Mouse (Mus musculus) frontal cortex, adult (tissue): ENCODE measurements around the gene Aipl1.

Experiments
- ATAC-seq: cut with Nextera tagmentation; 2 replicates; pipeline ENCODE4 v1.9.2; 2017; ENCODE audit warnings: mild to moderate bottlenecking, moderate library complexity, mixed read lengths; ENCODE audit not compliant: low TSS enrichment

Gene Aipl1

DNA sequence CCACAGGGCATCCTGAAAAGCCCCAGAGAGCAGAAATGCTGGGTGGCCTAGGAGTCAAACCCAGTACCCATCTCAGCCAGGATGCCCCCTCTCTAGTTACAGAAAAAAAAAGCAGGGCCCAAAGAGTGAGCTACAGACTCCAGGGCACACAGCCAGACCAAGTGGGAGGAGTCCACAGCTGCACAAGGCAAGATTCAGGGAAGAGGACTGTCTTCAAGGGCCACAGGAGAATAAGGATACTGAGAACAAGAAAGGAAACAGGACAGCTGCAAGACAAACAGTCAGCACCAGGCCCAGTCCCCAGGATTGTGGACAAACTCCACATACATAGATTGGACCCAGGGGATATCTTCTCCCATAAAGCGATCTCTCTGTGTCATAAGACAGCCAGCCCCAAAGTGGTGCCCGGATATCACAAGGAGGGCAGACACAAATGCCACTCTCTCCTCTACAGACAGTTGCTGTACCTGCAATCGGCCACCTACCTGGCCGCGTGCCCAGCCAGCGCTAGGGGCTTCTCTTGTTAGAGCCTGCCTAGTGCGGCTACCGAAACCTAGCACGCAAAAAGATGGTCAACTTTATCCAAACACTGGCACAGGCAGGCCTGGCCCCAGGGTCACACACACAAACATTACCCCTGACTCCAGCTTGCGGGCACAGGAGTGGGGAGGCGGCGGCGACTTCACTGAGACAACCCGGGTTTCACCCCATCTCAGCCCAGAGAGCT is 13.0 kb upstream of the Aipl1 start:
- no peak for ATAC-seq

DNA sequence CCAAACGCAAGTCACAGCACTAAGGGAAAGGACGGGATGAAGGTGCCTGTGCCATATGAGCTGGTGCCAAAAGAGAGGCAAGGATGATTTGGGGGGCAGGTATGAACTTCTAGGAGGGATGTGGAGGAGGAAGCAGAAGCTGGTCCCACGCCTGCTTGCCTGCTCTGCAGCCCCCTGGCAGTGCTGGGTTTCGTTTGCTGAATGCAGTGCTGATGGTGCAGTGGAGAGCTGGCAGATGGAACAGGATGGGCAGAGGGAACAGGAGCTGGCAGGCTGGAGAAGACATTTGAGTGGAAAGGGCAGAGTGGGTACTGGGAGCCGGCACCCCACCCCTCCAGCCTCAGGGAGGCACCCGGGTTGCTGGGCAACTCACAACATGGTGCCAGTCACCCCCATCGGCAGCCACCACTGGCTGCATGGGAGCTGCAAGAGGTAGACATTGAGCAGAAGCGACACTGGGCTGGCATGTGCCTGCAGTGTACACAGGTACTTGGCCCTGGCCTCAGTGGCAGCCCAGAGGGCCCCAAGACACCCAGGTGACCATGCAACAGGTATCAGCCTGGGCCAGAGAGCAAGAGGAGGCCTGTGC is 12.0 kb upstream of the Aipl1 start:
- ATAC-seq: no peak

DNA sequence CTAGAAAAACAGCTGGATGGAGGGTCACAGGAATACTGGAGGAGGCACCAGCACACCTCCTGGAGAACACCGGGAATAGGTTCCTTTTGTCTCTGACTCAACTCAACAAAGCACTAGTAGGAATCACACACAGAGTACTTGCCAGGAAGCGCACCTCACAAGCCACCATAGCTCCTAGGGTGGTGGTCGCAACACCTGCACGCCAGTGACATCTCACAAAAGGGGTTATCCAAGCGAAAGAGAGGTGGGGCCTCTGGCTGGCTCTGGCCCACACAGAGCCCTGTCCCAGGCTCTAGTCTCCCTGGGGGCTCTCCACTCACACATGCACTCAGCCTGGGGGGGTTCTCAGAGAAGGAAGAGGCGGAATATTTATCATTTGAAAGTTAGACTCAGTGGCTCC is 11.4 kb upstream of the Aipl1 start:
- ATAC-seq: no peak

DNA sequence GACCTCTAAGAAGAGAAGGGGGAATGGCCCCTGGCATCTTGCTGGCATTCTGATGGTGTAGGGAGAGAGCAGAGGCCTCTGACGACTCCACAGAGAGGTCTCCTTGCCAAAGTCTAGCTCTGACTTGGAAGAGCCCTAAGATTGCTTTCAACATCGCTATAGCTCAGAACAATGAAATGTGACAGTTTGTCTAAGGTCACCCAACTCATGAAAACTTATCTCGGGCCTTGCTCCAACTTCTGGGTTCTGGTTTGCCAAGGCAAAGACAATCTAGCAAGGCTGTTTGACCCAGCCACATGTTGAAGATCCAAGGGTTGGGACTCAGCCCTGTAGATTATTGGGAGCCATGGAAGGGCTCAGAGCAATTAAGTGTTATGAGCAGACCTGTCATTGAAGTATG is 6.9 kb upstream of the Aipl1 start:
- no peak for ATAC-seq

DNA sequence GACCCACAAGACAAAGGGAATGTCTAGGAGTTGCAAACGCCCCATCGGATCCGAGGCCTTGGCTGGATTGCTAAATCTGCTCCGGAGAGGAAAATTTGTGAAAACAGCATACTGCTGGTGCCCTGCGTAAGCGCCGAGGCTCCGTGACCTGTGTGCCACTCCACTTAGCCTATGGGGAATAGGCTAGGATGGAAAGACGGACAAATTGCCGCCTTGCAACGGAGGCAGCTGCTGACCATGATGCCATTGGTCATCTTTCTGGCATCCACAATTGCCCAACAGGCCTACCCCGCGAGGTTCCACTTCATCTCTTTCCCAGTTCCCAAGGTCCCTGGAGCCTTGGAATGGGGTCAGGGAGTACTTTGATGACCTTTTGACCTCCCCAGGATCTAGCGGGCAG is 5.3 kb upstream of the Aipl1 start:
- no peak for ATAC-seq

DNA sequence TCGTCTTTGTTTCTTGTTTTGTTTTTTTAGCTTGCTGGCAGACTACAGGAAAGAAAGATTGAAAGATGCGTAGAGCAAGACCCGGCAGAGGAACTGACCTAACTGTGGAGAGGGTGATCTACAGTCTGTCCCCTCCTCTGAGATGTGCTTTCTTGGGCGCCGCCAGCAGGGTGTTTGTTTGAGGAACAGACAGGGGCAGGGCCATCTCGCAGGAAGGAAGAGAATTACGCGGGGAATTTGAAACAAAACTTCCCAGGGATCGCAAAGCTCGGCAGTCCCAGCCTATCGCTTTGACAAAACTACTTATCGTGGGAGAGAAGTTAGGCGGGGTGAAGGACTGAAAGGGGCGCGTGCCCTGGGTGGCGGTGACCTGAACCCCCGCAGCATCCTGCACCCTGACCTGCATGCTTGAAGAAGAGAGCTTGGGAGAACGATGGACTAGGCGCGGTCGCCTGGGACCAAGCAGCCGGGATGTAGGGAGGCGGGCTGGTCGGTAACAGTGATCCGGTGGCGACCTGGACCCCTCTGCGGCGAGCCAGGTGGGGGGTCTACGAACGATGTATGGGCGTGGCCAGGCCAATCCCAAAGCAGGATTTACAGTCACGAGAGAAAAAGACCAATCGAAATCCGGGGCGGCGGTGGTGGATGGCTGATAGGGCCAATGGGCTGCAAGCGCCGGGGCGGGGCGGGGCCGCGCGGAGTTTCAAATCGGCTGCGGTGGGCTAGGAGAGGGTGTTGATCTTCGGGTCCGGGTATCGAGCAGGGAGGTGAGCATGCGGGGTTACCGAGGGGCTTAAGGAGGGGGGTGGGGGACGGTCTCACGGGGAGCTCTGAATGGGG is 4.7 kb upstream of the Aipl1 start, which contains the start of gene Pimreg:
Gene Pimreg (plus strand): TSS at position 265 of the 840 bp plus-strand sequence.
- ATAC-seq: peak; percentile 70

DNA sequence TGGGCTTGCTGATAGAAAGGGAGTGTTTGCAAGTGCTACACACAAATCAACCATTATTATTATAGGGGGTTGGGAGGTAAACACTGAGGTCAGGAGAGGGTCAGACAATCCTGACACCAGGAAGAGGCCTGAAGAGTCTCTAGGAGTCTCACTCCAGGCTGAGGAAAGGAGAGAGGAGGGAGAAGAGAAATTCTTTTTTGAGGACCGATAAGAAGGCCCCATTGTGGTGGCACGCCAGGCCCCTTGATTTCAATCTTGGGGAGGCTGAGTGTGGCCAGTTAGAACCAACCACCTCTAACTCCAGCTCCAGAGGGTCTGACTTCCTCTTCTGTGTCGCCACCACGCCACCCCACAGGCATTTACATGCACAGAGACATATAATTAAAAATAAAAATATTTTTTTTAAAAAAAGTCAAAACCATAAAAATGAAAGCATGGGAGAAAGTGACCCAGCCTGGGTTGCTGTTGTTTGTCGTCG is 4.0 kb upstream of the Aipl1 start:
- ATAC-seq: no peak

DNA sequence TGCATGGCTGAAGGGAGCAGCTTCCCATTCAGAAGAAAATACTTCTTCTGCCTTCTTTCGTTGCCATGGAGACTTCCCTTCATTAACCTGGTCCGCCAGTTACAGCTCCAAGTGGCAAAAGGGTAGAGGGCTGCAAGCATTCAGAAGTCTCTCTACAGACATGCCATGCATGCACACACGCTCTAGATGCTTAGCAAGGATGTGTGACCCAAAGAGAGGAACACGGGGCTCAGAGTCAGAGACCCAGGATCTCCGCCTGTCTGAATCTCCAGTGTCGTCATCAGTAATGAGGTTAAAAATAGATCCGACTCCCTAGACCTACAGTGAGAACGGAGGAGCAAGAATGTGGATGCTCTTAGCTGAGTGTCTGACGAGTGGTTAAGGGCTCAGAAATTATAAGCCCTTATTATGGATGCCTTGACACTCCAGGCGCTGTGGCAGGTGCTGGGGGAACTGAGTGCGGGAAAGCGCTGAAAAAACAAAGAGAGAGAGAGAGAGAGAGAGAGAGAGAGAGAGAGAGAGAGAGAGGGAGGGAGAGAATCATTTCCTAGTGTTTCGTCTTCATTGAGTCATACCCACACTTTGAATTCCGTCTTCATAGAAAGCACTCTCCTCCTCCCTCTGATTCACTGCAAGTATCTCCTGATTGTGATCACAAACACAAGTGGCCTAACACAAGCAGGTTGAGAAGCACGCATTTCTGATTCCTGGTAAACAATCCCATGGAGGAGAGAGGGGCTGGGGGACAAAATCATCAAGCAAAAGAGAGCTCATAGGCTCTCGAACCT is 2.5 kb upstream of the Aipl1 start:
- ATAC-seq: peak; percentile 33; the same call in 1 of the 2 replicates

DNA sequence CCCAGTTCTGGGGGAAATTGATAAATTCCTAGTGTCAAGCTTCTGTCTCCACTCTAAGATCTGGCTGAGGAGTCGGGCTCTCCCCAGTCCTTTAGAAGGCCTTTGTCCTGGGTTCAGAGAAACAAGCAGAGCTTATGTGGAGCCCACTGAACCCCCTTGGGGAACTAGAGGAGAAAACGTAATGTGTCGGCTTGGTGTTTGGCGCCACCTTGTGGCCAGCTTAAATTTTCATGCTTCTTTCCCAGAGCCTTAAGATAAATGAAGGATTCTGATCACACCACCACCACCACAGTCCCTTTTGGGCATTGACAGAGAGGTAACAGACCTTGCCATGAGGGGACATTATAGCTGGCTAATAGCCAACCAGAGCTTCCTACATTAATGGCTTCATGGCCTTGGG is 687 bp upstream of the Aipl1 start:
- 0 out of 2 replicates have a peak, but pooled peaks have one; percentile 46 for ATAC-seq

DNA sequence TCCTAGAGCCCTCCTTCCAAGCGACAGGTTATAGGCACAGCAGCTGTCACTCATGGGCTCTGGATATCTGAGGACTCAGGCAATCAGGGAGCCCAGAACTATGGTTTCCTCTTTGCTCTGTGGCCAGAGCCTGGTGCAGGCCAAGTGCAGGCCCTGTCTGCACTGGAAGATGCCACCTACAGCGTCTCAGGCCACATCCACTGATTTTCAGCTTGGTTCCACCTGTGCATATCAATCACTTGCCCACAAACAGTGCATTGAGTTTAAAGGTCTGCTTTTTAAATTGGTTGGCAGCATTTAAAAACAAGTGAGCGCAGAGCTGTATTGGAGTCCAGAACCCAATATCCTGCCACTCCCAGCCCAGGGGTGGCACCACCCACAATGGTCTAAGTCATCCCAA is 4.7 kb downstream of the Aipl1 start:
- ATAC-seq: no peak

DNA sequence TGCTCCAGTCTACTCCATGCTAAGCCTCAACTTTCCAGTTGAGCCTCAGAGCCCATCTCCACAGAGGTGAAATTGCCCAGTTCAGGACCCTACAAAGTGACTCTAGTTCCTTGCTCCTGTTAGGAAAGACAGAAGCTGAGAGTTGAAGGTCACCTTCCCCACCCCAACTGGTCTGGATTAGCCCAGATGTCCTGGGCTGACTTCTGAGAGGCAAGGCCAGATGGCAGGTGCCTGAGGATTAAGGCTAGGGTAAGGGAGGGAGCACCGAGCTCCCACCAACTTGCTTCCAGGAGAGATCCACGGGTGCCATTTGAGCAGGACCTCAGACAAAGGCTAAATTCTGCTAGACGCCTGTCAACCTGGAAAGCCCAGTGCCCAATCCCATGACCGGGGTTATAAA is 5.2 kb downstream of the Aipl1 start:
- ATAC-seq: no peak

DNA sequence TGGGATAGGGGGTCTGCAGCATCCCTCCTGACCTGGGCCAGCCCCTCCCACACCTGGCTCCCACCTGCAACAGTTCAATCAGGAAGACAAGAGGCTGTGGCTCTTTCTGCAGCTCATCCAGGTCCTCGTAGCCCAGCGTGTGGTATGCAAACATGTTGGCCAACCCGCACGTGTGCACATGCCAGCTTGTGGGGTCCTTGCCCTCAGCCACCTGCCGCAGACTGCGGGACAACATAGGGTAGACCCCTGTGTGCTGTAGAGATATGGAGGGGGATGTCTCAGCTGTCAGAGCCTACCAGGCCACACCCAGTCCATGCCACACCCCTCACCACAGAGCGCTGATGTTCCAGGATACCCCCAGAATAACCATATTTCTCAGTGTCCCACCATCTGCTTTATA is 6.0 kb downstream of the Aipl1 start:
- no peak for ATAC-seq

DNA sequence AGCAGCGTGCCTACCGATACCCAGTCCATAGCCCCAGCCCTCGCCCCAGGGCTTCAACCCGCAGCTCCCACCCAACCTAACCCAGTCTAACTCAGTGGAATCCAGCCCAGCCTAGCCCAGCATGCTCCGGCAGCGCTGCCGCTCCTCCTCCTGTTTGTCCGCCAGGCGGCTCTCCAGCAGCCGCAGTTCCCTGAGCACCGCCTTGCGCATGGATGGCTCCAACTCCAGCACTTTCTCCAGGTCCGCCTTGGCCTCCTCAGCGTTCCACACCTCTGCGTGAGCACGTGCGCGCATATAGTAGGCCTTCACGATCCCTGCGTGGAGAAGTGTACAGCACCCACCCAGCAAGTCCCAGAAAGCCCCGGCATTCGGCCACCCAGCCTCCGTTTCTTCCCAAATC is 8.2 kb downstream of the Aipl1 start:
- peak; percentile 94 for ATAC-seq

DNA sequence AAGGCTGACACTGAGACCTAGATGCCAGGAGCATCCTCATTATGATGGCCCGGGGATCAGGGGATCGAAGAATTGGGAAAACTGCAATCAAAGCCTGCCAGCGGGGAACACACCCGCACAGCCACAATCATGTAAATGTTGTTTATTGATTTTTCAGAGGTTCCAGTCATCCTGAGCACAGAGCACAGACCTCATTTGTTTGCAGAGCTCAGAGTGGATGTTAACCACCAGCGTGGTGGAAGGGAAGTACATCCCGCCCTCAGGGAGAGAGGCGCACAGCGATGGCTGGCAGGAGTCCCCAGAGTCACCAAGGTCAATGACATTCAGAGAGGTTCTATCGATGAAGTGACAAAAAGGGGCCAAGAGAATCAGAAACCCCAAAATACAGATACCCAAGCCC is 9.5 kb downstream of the Aipl1 start:
- ATAC-seq: no peak

DNA sequence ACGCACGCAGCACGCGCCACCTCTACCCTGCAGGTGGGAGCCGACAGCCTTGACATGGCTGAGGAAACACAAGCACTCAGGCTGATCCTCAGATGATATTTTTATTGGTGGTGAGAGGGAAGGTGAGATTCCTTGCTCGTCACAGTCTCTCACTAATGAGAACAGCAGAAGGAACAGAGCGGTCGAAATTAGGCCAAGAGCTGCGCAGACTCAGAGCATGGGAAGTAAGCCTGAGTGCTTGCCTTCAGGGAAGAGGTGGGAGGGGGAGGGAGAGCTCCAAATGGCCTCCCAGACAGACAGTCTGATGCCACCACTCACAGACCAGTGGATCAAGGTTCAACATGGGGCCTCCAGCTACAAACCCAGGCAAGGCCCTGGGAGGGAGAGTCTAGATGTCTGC is 10.8 kb downstream of the Aipl1 start:
- ATAC-seq: no peak

DNA sequence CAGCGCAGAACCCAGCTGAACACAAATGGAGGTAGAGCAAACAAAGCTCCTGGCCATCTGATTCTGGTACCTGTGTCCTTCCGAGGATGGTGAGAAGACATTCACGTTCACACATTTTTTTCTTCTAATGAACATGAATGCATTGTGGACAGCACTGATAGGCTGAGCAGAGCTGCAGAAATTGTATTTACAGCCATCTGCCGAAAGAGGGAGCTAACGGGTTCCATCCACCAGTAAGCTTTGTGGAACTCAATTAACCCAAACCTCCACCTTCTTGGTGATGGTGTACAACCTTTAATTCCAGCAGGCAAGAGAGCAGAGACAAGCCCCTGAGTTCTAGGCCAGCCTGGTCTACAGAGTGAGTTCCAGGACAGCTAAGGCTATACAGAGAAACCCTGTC is 11.5 kb downstream of the Aipl1 start:
- no peak for ATAC-seq

DNA sequence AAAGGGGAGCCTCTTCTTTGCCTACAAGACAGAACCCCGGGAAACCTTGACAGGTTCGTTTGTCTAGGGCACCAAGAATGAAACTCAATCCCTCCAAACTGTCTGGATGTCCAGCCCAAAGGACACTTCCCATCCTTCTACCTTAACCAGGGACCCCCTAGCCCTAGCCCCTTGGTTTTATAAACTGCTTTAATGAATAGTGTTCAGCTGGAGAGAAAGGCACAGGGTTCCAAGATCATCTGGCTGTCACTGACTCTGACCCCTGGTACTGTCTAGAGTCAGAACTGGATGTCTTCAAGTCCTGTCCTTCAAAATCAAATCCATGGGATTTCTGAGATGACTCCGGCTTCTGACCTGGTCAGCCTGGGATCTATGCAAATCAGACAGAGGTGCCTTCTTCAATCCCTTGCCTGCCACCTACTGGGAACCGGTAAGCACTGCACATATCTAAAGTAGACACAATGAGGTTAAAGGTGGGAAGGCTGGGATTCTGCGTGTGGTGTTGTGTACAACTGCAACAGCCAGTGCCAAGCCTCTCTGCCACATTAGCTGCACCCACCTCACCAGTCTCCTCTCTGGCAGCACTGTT is 13.0 kb downstream of the Aipl1 start:
- peak; percentile 64; the same call in 1 of the 2 replicates for ATAC-seq

DNA sequence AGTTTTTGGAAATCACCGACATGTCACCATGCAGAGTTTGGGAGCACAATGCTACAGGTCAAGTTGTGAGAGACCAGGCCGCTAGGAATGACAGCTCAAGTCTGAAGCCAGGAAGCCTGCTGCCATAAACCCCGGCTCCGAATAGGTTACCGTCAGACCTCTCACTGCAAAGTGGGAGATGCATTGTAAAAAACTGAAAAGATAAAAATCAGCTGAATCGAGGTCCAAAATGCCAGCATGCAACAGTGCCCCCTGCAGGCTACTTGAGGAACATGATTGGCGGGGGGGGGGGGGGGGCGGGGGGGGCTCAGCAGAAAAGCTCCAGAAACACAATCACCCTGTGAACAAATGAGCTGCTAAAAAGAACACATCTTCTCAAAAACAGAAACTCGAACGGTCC is 13.7 kb downstream of the Aipl1 start:
- ATAC-seq: no peak

DNA sequence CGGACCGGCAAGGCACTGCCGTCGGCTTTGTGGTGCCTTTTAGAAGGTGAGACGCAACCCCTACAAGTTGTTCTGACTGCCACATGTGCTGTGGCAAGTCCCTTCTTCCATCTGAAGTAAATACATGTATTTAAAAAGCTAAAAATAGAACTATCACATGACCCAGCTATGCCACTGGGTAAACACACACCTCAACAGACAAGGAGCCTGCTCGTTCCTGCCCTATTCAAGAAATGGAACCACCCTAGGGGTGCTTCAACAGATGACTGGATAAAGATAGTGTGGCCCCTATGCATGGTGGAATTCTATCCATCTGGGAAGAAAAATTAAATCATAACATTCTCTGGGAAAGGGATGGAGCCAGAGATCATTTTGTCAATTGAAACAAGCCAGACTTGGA is 14.5 kb downstream of the Aipl1 start:
- ATAC-seq: no peak

DNA sequence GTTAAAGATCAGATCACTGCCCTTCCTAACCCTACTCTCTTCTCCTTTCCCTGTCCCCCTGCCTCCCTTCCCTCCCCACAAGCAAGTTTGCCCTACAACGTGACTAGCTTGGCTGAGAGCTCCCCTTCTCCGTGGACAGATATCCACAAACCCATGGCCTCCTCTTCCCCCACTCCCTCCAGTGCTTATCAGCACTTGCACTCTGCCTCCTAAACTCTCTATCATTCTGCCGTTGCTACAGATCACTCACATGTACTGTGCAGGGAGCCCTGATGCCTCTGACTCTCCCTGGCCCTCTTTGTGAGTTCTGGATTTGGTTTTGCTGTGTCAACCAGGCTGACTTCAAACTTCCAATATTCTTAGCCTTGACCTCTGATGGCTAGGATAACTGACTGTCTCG is 16.3 kb downstream of the Aipl1 start:
- ATAC-seq: no peak

DNA sequence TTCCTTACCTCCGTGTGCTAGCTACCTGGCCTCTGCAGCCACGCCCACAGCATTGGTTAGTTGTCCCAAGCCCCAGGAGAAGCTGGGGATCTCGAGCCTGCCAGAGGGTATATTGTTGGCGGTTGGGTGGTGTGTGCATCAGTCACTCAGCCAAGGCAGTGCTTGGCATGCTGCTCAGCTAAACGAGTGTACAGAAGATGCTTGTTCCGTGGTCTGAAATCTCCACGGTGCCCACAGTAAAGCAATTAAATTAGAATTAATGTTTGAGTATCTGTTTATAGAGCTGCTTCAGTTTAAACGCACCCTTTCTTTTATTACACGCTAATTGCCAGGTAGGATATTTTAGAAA is 20.1 kb downstream of the Aipl1 start:
- ATAC-seq: no peak
